22 mouse cellular contexts compared by ENCODE assay signal in genomic region chr15:88151199-88151598, GRCm38 (mm10).
DNase-seq lines count a peak whose midpoint lies in the region; ATAC-seq lines count a peak whose summit lies in the region.
"Had no signal": no experiment of that assay in that cellular context is flagged by ENCODE, and none has a peak within 500 bp of the region (broad histone marks: within the 10 kb centered on the region; RNA-seq: fewer than 3 reads in every experiment).

No protein-coding gene starts in this region.

- H3K9ac ChIP-seq in hindbrain, embryonic 13.5 days = no peak overlapping the region
- H3K9ac ChIP-seq in hindbrain, embryonic 16.5 days (ENCODE audit: low read depth, low read length) = no peak overlapping the region
- H3K9ac ChIP-seq in intestine, embryonic 16.5 days (ENCODE audit: low read depth, low read length) = no peak overlapping the region
- H3K9ac ChIP-seq: embryonic facial prominence, embryonic 12.5 days; intestine, embryonic 15.5 days had no signal

- no peak overlapping the region for H3K4me2 ChIP-seq in hindbrain, embryonic 13.5 days
- H3K4me2 ChIP-seq in hindbrain, embryonic 16.5 days (ENCODE audit: low read length) = no peak overlapping the region
- H3K4me2 ChIP-seq in intestine, embryonic 16.5 days (ENCODE audit: low read depth, low read length) = no peak overlapping the region
- H3K4me2 ChIP-seq: embryonic facial prominence, embryonic 12.5 days; intestine, embryonic 15.5 days had no signal

- peak; percentile 10 to 16 for DNase-seq in left cerebral cortex, postnatal 14 days (ENCODE audit: low spot score in 2 of 2)
- no peak for DNase-seq in left cerebral cortex, postnatal 10 days (ENCODE audit: extremely low spot score in 1 of 2, low spot score in 2 of 2)
- DNase-seq in brain, adult 2 months (ENCODE audit: low read depth, low spot score) = peak; percentile 64
- peak; percentile 17 for DNase-seq in right cerebral cortex, postnatal 14 days
- no peak for DNase-seq in embryonic facial prominence, embryonic 10.5 days (ENCODE audit: low spot score)
- DNase-seq: adrenal gland, adult 2 months; adrenal gland, postnatal 25 days; cerebellum, adult 2 months; cerebellum, postnatal 14 days; embryo, embryonic 11 days; gastrocnemius, adult 2 months; gastrocnemius, postnatal 25 days; heart, postnatal 10 days; heart, postnatal 4 days had no signal

- H3K27ac ChIP-seq in hindbrain, embryonic 13.5 days = 0 out of 2 replicates have a peak overlapping the region, but pooled peaks have one; percentile 1
- no peak overlapping the region for H3K27ac ChIP-seq in hindbrain, embryonic 16.5 days (ENCODE audit: low read depth, low read length)
- no peak overlapping the region for H3K27ac ChIP-seq in embryonic facial prominence, embryonic 10.5 days (replicated peaks)
- no peak overlapping the region for H3K27ac ChIP-seq in intestine, embryonic 16.5 days (ENCODE audit: low read length)
- H3K27ac ChIP-seq: embryonic facial prominence, embryonic 12.5 days; gastrocnemius, adult 2 months; heart, embryonic 10.5 days; intestine, embryonic 15.5 days had no signal

- no peak overlapping the region for H3K4me3 ChIP-seq in hindbrain, embryonic 13.5 days
- H3K4me3 ChIP-seq in hindbrain, embryonic 16.5 days (ENCODE audit: low read length) = no peak overlapping the region
- no peak overlapping the region for H3K4me3 ChIP-seq in embryonic facial prominence, embryonic 10.5 days
- no peak overlapping the region for H3K4me3 ChIP-seq in intestine, embryonic 16.5 days (ENCODE audit: low read length)
- H3K4me3 ChIP-seq: embryonic facial prominence, embryonic 12.5 days; gastrocnemius, adult 2 months; heart, embryonic 10.5 days; intestine, embryonic 15.5 days had no signal

- no peaks in the 10 kb centered on the region for H3K9me3 ChIP-seq in hindbrain, embryonic 13.5 days
- no peaks in the 10 kb centered on the region for H3K9me3 ChIP-seq in hindbrain, embryonic 16.5 days (ENCODE audit: control insufficient read depth, low read length)
- H3K9me3 ChIP-seq in embryonic facial prominence, embryonic 10.5 days = no peaks in the 10 kb centered on the region
- H3K9me3 ChIP-seq in intestine, embryonic 16.5 days (ENCODE audit: control insufficient read depth, low read length) = no peaks in the 10 kb centered on the region
- H3K9me3 ChIP-seq: embryonic facial prominence, embryonic 12.5 days; heart, embryonic 10.5 days; intestine, embryonic 15.5 days had no signal

- no peaks in the 10 kb centered on the region for H3K4me1 ChIP-seq in hindbrain, embryonic 13.5 days (replicated peaks)
- no peaks in the 10 kb centered on the region; the same call in 1 of the 2 replicates for H3K4me1 ChIP-seq in hindbrain, embryonic 16.5 days (ENCODE audit: control insufficient read depth, insufficient read depth, low read depth, low read length)
- 0 out of 2 replicates have a peak, but pooled peaks cover 3% of the 10 kb centered on the region for H3K4me1 ChIP-seq in embryonic facial prominence, embryonic 10.5 days
- no peaks in the 10 kb centered on the region for H3K4me1 ChIP-seq in intestine, embryonic 16.5 days (ENCODE audit: control insufficient read depth, insufficient read depth, low read length)
- H3K4me1 ChIP-seq: embryonic facial prominence, embryonic 12.5 days; heart, embryonic 10.5 days; intestine, embryonic 15.5 days had no signal

- intact Hi-C loops in left cerebral cortex, postnatal 14 days (cut with DNase I) = no loop called here
- intact Hi-C loops in left cerebral cortex, postnatal 10 days (cut with DNase I) = no loop called here

- no peak for ATAC-seq in hindbrain, embryonic 13.5 days (ENCODE audit: low FRiP score)
- ATAC-seq in hindbrain, embryonic 16.5 days = no peak
- ATAC-seq in intestine, embryonic 16.5 days = no peak
- ATAC-seq: forebrain, embryonic 16.5 days; intestine, embryonic 15.5 days had no signal

- 79% methylated on average over 6 of the region's 6 CpGs for WGBS in hindbrain, embryonic 13.5 days
- WGBS in hindbrain, embryonic 16.5 days = 69% methylated on average over 6 of the region's 6 CpGs
- WGBS in embryonic facial prominence, embryonic 10.5 days = 76% methylated on average over 6 of the region's 6 CpGs
- 52% methylated on average over 6 of the region's 6 CpGs for WGBS in intestine, embryonic 16.5 days

- H3K27me3 ChIP-seq in hindbrain, embryonic 13.5 days = no peaks in the 10 kb centered on the region
- H3K27me3 ChIP-seq in hindbrain, embryonic 16.5 days (replicated peaks; ENCODE audit: control insufficient read depth, insufficient read depth, low read length) = peaks cover 2% of the 10 kb centered on the region
- no peaks in the 10 kb centered on the region for H3K27me3 ChIP-seq in embryonic facial prominence, embryonic 10.5 days (replicated peaks; ENCODE audit: low read depth, poor library complexity, severe bottlenecking)
- H3K27me3 ChIP-seq in intestine, embryonic 16.5 days (replicated peaks; ENCODE audit: control insufficient read depth, insufficient read depth, low read length) = no peaks in the 10 kb centered on the region
- H3K27me3 ChIP-seq: CH12.LX; embryonic facial prominence, embryonic 12.5 days; intestine, embryonic 15.5 days had no signal

- no peaks in the 10 kb centered on the region for H3K36me3 ChIP-seq in hindbrain, embryonic 13.5 days
- H3K36me3 ChIP-seq in hindbrain, embryonic 16.5 days (ENCODE audit: control insufficient read depth, insufficient read depth, low read length) = no peaks in the 10 kb centered on the region
- H3K36me3 ChIP-seq in embryonic facial prominence, embryonic 10.5 days (replicated peaks) = no peaks in the 10 kb centered on the region
- no peaks in the 10 kb centered on the region for H3K36me3 ChIP-seq in intestine, embryonic 16.5 days (ENCODE audit: control insufficient read depth, insufficient read depth, low read length)
- H3K36me3 ChIP-seq: embryonic facial prominence, embryonic 12.5 days; heart, embryonic 10.5 days; intestine, embryonic 15.5 days had no signal

Comparison
In these comparisons a context has a peak if more than half of its experiments do, and no peak if none do; other contexts are left out.
1. DNase-seq: peak in left cerebral cortex, postnatal 14 days (2 of 2), brain, adult 2 months (single experiment) and right cerebral cortex, postnatal 14 days (single experiment); none in left cerebral cortex, postnatal 10 days (0 of 2) and embryonic facial prominence, embryonic 10.5 days (single experiment).